Comparison of ENCODE assay signal across 11 mouse cellular contexts in genomic region chr2:83744276-83744952, GRCm38 (mm10). TPM values are rescaled to one million over a fixed set of nuclear protein-coding genes. Genes with fewer than 3 reads are reported as not detected.
DNase-seq lines count a peak whose midpoint lies in the region; ATAC-seq lines count a peak whose summit lies in the region.
"Had no signal": no experiment of that assay in that cellular context is flagged by ENCODE, and none has a peak within 500 bp of the region (broad histone marks: within the 10 kb centered on the region; RNA-seq: fewer than 3 reads in every experiment).

No protein-coding gene starts in this region.

- H3K4me3 ChIP-seq in heart, embryonic 13.5 days, result no peak overlapping the region
- H3K4me3 ChIP-seq in heart, embryonic 11.5 days (ENCODE audit: low read depth, low read length), result no peak overlapping the region
- no peak overlapping the region for H3K4me3 ChIP-seq in liver, embryonic 12.5 days
- no peak overlapping the region for H3K4me3 ChIP-seq in embryonic facial prominence, embryonic 14.5 days (ENCODE audit: low read depth, low read length)
- no peak overlapping the region for H3K4me3 ChIP-seq in stomach, embryonic 16.5 days (replicated peaks; ENCODE audit: low read length)
- H3K4me3 ChIP-seq: forebrain, embryonic 15.5 days had no signal

- peaks cover 37% of the 10 kb centered on the region for H3K4me1 ChIP-seq in heart, embryonic 13.5 days
- H3K4me1 ChIP-seq in heart, embryonic 11.5 days (ENCODE audit: control insufficient read depth, insufficient read depth, low read length), result peaks cover 25% of the 10 kb centered on the region
- peaks cover 18% of the 10 kb centered on the region for H3K4me1 ChIP-seq in liver, embryonic 12.5 days
- H3K4me1 ChIP-seq in embryonic facial prominence, embryonic 14.5 days (ENCODE audit: control insufficient read depth, insufficient read depth, low read length), result peaks cover 20% of the 10 kb centered on the region; the same call in 1 of the 2 replicates
- peaks cover 15% of the 10 kb centered on the region for H3K4me1 ChIP-seq in stomach, embryonic 16.5 days (ENCODE audit: control insufficient read depth, insufficient read depth, low read length)
- H3K4me1 ChIP-seq: forebrain, embryonic 15.5 days had no signal

- H3K27ac ChIP-seq in heart, embryonic 13.5 days (replicated peaks), result peak overlapping the region; percentile 64
- H3K27ac ChIP-seq in heart, embryonic 11.5 days (ENCODE audit: low read depth, low read length), result no peak overlapping the region
- 0 out of 2 replicates have a peak overlapping the region, but pooled peaks have one; percentile 17 for H3K27ac ChIP-seq in liver, embryonic 12.5 days
- H3K27ac ChIP-seq in embryonic facial prominence, embryonic 14.5 days (replicated peaks; ENCODE audit: low read depth, low read length), result no peak overlapping the region
- peak overlapping the region; percentile 46; the same call in 1 of the 2 replicates for H3K27ac ChIP-seq in stomach, embryonic 16.5 days (ENCODE audit: low read length)
- H3K27ac ChIP-seq: forebrain, embryonic 15.5 days had no signal

- no peaks in the 10 kb centered on the region for H3K9me3 ChIP-seq in heart, embryonic 13.5 days
- H3K9me3 ChIP-seq in heart, embryonic 11.5 days (replicated peaks; ENCODE audit: control insufficient read depth, low read length), result no peaks in the 10 kb centered on the region
- H3K9me3 ChIP-seq in liver, embryonic 12.5 days (replicated peaks), result no peaks in the 10 kb centered on the region
- no peaks in the 10 kb centered on the region for H3K9me3 ChIP-seq in embryonic facial prominence, embryonic 14.5 days (ENCODE audit: control insufficient read depth, low read length)
- H3K9me3 ChIP-seq in stomach, embryonic 16.5 days (replicated peaks; ENCODE audit: control insufficient read depth, low read length), result no peaks in the 10 kb centered on the region
- H3K9me3 ChIP-seq: forebrain, embryonic 15.5 days had no signal

- no peak for DNase-seq in liver
- DNase-seq in embryonic facial prominence, embryonic 14.5 days (ENCODE audit: low spot score), result no peak
- no peak for DNase-seq in thymus, postnatal 14 days
- DNase-seq in urinary bladder, adult 18-20 months (ENCODE audit: low spot score in 2 of 2), result no peak
- DNase-seq: lung, adult 2 months; thymus, postnatal 36 days had no signal

- H3K9ac ChIP-seq in heart, embryonic 13.5 days, result no peak overlapping the region
- no peak overlapping the region for H3K9ac ChIP-seq in heart, embryonic 11.5 days (ENCODE audit: low read depth, low read length)
- H3K9ac ChIP-seq in liver, embryonic 12.5 days, result no peak overlapping the region
- 0 out of 2 replicates have a peak overlapping the region, but pooled peaks have one; percentile 5 for H3K9ac ChIP-seq in embryonic facial prominence, embryonic 14.5 days (ENCODE audit: low read depth, low read length)
- H3K9ac ChIP-seq in stomach, embryonic 16.5 days (ENCODE audit: low read length), result no peak overlapping the region; the same call in 1 of the 2 replicates
- H3K9ac ChIP-seq: forebrain, embryonic 15.5 days had no signal

- no peak overlapping the region for H3K4me2 ChIP-seq in heart, embryonic 13.5 days
- H3K4me2 ChIP-seq in heart, embryonic 11.5 days, result no peak overlapping the region
- H3K4me2 ChIP-seq in liver, embryonic 12.5 days, result no peak overlapping the region
- no peak overlapping the region for H3K4me2 ChIP-seq in embryonic facial prominence, embryonic 14.5 days (ENCODE audit: low read depth, low read length)
- no peak overlapping the region for H3K4me2 ChIP-seq in stomach, embryonic 16.5 days (ENCODE audit: low read depth, low read length)
- H3K4me2 ChIP-seq: forebrain, embryonic 15.5 days had no signal

- 0 out of 2 replicates have a peak, but pooled peaks cover 2% of the 10 kb centered on the region for H3K27me3 ChIP-seq in heart, embryonic 13.5 days (replicated peaks)
- H3K27me3 ChIP-seq in heart, embryonic 11.5 days (ENCODE audit: control insufficient read depth, insufficient read depth, low read length), result no peaks in the 10 kb centered on the region
- H3K27me3 ChIP-seq in liver, embryonic 12.5 days (replicated peaks), result no peaks in the 10 kb centered on the region
- H3K27me3 ChIP-seq in embryonic facial prominence, embryonic 14.5 days (replicated peaks; ENCODE audit: control insufficient read depth, insufficient read depth, low read length), result no peaks in the 10 kb centered on the region
- no peaks in the 10 kb centered on the region for H3K27me3 ChIP-seq in stomach, embryonic 16.5 days (ENCODE audit: control insufficient read depth, insufficient read depth, low read length)
- H3K27me3 ChIP-seq: forebrain, embryonic 15.5 days had no signal

- no peak for ATAC-seq in heart, embryonic 13.5 days (ENCODE audit: extremely low read depth, insufficient number of reproducible peaks, low FRiP score, low TSS enrichment)
- ATAC-seq in heart, embryonic 11.5 days (replicated peaks; ENCODE audit: insufficient number of reproducible peaks, low FRiP score, low TSS enrichment), result no peak; the same call in 1 of the 2 replicates
- ATAC-seq in liver, embryonic 12.5 days, result no peak
- no peak for ATAC-seq in embryonic facial prominence, embryonic 14.5 days (ENCODE audit: low read depth)
- ATAC-seq in stomach, embryonic 16.5 days (ENCODE audit: insufficient read depth, low FRiP score), result peak; percentile 37; the same call in 1 of the 2 replicates
- ATAC-seq: forebrain, embryonic 15.5 days had no signal

- peaks cover 21% of the 10 kb centered on the region for H3K36me3 ChIP-seq in heart, embryonic 13.5 days
- H3K36me3 ChIP-seq in heart, embryonic 11.5 days (ENCODE audit: control insufficient read depth, insufficient read depth, low read length), result peaks cover 11% of the 10 kb centered on the region
- peaks cover 10% of the 10 kb centered on the region for H3K36me3 ChIP-seq in liver, embryonic 12.5 days
- peaks cover 22% of the 10 kb centered on the region for H3K36me3 ChIP-seq in embryonic facial prominence, embryonic 14.5 days (ENCODE audit: control insufficient read depth, insufficient read depth, low read length)
- H3K36me3 ChIP-seq in stomach, embryonic 16.5 days (ENCODE audit: control insufficient read depth, insufficient read depth, low read length), result peaks cover 6% of the 10 kb centered on the region; the same call in 1 of the 2 replicates
- H3K36me3 ChIP-seq: forebrain, embryonic 15.5 days had no signal

- 49% methylated on average over 9 of the region's 9 CpGs for WGBS in heart, embryonic 13.5 days
- WGBS in heart, embryonic 11.5 days (ENCODE audit: insufficient replicate concordance), result 60% methylated on average over 9 of the region's 9 CpGs
- WGBS in liver, embryonic 12.5 days (ENCODE audit: insufficient replicate concordance), result 54% methylated on average over 9 of the region's 9 CpGs
- WGBS in embryonic facial prominence, embryonic 14.5 days, result 69% methylated on average over 9 of the region's 9 CpGs
- 64% methylated on average over 9 of the region's 9 CpGs for WGBS in stomach, embryonic 16.5 days

RNA-seq across cellular contexts. Expression of gene Itgav, which starts 20.2 kb away (rescaled TPM):
- polyA plus RNA-seq in heart, embryonic 13.5 days (2015; fragmentation: Nextera tagmentation; extraction: Ambion mirVana), result 48.8 and 50.4 TPM in 2 replicates
- 75.9 and 87.7 TPM in 2 replicates for polyA plus RNA-seq in heart, embryonic 11.5 days (2014; fragmentation: Nextera tagmentation; extraction: Ambion mirVana)
- 22.7 and 24.5 TPM in 2 replicates for polyA plus RNA-seq in liver, embryonic 12.5 days (2016; fragmentation: Nextera tagmentation; extraction: Ambion mirVana)
- polyA plus RNA-seq in embryonic facial prominence, embryonic 14.5 days (2014; fragmentation: Nextera tagmentation; extraction: Ambion mirVana), result 92.5 and 105 TPM in 2 replicates
- 76.8 and 77.2 TPM in 2 replicates for polyA plus RNA-seq in stomach, embryonic 16.5 days (2015; fragmentation: Nextera tagmentation; extraction: Ambion mirVana)

Comparison
In these comparisons a context has a peak if more than half of its experiments do, and no peak if none do; other contexts are left out.
1. H3K27ac ChIP-seq: peak in heart, embryonic 13.5 days (single experiment), liver, embryonic 12.5 days (single experiment) and stomach, embryonic 16.5 days (single experiment); none in heart, embryonic 11.5 days (single experiment) and embryonic facial prominence, embryonic 14.5 days (single experiment).